Mouse (Mus musculus): ENCODE measurements at regions not wholly inside any gene's neighbourhood (a gene's known extent, or its start where the extent isn't known, plus 50 kb on each side); places are given as distances from the start of the nearest gene placed in this dataset.

DNA sequence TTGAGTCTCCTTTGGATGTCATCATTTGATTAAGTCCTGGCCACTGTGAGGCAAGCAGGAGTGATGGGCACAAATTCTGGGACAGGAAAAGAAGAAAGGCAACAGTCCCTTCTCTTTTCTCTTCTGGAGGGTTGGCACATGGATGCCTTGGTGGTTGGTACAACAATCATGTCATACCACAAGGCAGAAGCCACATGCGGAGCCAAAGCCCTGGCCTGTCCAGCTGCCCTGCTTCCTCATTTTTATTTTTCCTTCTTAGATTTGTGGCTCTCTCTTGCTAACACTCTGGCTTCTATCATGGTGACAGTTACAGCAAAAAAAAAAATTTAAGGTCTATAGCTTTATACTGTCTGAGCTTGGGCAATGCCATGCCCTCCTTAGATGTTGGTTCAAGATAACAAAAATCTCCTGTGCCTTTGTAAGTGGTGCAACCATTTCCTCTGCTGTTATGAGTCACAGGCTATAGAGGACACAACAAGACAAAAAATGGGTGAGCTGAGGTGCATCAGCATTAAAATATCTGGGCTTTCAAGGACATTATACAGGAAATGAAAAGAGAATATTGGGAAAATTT lies 158.2 kb downstream of the Evx1 start:
- H3K4me1 ChIP-seq (ENCODE audit: control insufficient read depth, insufficient read depth, low read length): no peaks in the 10 kb centered on the region
- no peak overlapping the region for H3K27ac ChIP-seq (ENCODE audit: insufficient read depth, low read length)
- TF ChIP-seq EP300 (IDR thresholded peaks at IDR 0.05; ENCODE audit: insufficient read depth, low read depth, low read length): no peak
- no peak for TF ChIP-seq POLR2A (IDR thresholded peaks at IDR 0.05; ENCODE audit: insufficient read depth, low read length)
- TF ChIP-seq CTCF (IDR thresholded peaks at IDR 0.05; ENCODE audit: low read depth, low read length): no peak
- no peak overlapping the region for H3K9ac ChIP-seq (ENCODE audit: low read depth, poor library complexity, severe bottlenecking)
- no peaks in the 10 kb centered on the region for H3K36me3 ChIP-seq (ENCODE audit: control insufficient read depth, insufficient read depth, low read length, poor library complexity, severe bottlenecking)
- H3K9me3 ChIP-seq (replicated peaks; ENCODE audit: control insufficient read depth, insufficient read depth, low read length, poor library complexity, severe bottlenecking): no peaks in the 10 kb centered on the region
- no peaks in the 10 kb centered on the region for H3K27me3 ChIP-seq (ENCODE audit: control insufficient read depth, insufficient read depth, low read length, poor library complexity, severe bottlenecking)
- no peak overlapping the region for H3K4me3 ChIP-seq (ENCODE audit: low read depth, low read length)

DNA sequence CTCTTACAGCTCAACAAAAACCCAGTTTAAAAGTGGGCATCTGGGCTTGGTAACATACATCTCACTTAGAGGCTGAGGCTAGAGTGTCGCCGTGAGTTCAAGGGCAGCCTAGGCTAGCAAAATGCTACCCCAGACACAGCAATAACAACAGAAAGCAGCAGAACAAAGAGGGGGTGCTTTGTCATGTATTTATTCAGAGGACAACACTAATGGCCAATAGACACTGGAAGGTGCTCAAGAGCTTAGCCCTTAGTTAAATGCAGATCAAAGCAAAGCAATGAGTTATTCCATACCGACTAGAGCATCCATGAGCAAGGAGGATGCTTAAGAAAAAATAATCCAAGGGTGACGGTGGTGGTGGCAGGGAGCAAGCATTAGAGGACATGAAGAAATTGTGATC lies 158.7 kb downstream of the Evx1 start:
- no peak for TF ChIP-seq CTCF (IDR thresholded peaks at IDR 0.05; ENCODE audit: low read depth, low read length)
- TF ChIP-seq POLR2A (IDR thresholded peaks at IDR 0.05; ENCODE audit: insufficient read depth, low read length): no peak
- Histone ChIP-seq H3K9me3 (replicated peaks; ENCODE audit: control insufficient read depth, insufficient read depth, low read length, poor library complexity, severe bottlenecking) (no peaks in the 10 kb centered on the region), H3K27me3 (ENCODE audit: control insufficient read depth, insufficient read depth, low read length, poor library complexity, severe bottlenecking) (no peaks in the 10 kb centered on the region), H3K4me1 (ENCODE audit: control insufficient read depth, insufficient read depth, low read length) (no peaks in the 10 kb centered on the region), H3K9ac (ENCODE audit: low read depth, poor library complexity, severe bottlenecking) (no peak overlapping the region), H3K4me3 (ENCODE audit: low read depth, low read length) (no peak overlapping the region), H3K36me3 (ENCODE audit: control insufficient read depth, insufficient read depth, low read length, poor library complexity, severe bottlenecking) (no peaks in the 10 kb centered on the region), H3K27ac (ENCODE audit: insufficient read depth, low read length) (no peak overlapping the region)

DNA sequence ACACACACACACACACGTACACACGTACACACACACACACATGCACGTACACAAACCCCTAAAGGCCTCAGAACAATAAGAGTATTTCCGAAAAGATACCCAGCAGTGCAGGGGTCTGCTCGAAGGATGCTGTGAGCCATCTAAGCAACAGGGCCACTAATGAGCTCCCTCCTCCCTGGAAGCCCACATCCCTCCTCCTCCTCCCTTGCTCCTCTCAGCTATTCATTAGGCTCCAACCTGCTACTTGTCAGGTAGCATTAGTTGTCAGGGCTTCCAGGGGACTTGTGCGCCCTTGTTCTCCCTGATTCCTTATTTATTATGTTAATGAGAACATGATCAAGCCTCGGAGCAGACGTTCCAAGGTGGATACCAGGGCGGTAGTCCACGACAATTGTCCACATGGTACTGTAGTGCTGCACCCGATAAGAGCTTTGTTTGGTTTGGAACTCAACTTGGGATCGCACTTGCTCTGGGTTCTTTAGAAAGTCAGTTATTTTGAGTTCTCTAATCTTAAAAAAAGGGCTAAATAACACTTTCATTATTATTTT lies 159.8 kb downstream of the Evx1 start:
- H3K9ac ChIP-seq (ENCODE audit: low read depth, poor library complexity, severe bottlenecking): no peak overlapping the region
- TF ChIP-seq POLR2A (IDR thresholded peaks at IDR 0.05; ENCODE audit: insufficient read depth, low read length): no peak
- no peak for TF ChIP-seq EP300 (IDR thresholded peaks at IDR 0.05; ENCODE audit: insufficient read depth, low read depth, low read length)
- TF ChIP-seq CTCF (IDR thresholded peaks at IDR 0.05; ENCODE audit: low read depth, low read length): no peak
- no peaks in the 10 kb centered on the region for H3K4me1 ChIP-seq (ENCODE audit: control insufficient read depth, insufficient read depth, low read length)
- no peak overlapping the region for H3K27ac ChIP-seq (ENCODE audit: insufficient read depth, low read length)
- H3K9me3 ChIP-seq (replicated peaks; ENCODE audit: control insufficient read depth, insufficient read depth, low read length, poor library complexity, severe bottlenecking): no peaks in the 10 kb centered on the region
- H3K36me3 ChIP-seq (ENCODE audit: control insufficient read depth, insufficient read depth, low read length, poor library complexity, severe bottlenecking): no peaks in the 10 kb centered on the region
- H3K4me3 ChIP-seq (ENCODE audit: low read depth, low read length): no peak overlapping the region
- no peaks in the 10 kb centered on the region for H3K27me3 ChIP-seq (ENCODE audit: control insufficient read depth, insufficient read depth, low read length, poor library complexity, severe bottlenecking)

DNA sequence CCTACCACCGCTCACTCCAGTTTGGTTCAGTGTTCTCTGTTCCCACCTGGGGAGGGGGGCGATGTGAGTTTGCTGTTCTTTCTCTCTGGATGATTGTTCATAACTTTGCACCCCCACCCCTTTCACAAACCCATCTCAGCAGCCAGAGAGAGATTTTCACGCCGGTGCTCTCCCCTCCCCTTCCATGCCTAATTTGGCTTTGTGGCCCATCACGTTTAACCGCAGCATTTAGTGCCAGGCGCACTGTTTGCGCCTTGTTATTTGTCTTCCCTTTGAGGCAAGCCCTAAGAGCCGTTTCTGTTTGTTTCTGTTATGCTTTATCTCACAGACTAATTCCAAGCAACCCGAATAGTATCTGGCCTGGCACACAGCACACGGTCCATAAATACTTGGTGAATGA lies 160.6 kb downstream of the Evx1 start:
- Histone ChIP-seq H3K4me3 (ENCODE audit: low read depth, low read length) (no peak overlapping the region), H3K27me3 (ENCODE audit: control insufficient read depth, insufficient read depth, low read length, poor library complexity, severe bottlenecking) (no peaks in the 10 kb centered on the region), H3K36me3 (ENCODE audit: control insufficient read depth, insufficient read depth, low read length, poor library complexity, severe bottlenecking) (no peaks in the 10 kb centered on the region), H3K27ac (ENCODE audit: insufficient read depth, low read length) (no peak overlapping the region), H3K9ac (ENCODE audit: low read depth, poor library complexity, severe bottlenecking) (no peak overlapping the region), H3K9me3 (replicated peaks; ENCODE audit: control insufficient read depth, insufficient read depth, low read length, poor library complexity, severe bottlenecking) (no peaks in the 10 kb centered on the region), H3K4me1 (ENCODE audit: control insufficient read depth, insufficient read depth, low read length) (no peaks in the 10 kb centered on the region)
- no peak for TF ChIP-seq EP300 (IDR thresholded peaks at IDR 0.05; ENCODE audit: insufficient read depth, low read depth, low read length)
- no peak for TF ChIP-seq POLR2A (IDR thresholded peaks at IDR 0.05; ENCODE audit: insufficient read depth, low read length)

DNA sequence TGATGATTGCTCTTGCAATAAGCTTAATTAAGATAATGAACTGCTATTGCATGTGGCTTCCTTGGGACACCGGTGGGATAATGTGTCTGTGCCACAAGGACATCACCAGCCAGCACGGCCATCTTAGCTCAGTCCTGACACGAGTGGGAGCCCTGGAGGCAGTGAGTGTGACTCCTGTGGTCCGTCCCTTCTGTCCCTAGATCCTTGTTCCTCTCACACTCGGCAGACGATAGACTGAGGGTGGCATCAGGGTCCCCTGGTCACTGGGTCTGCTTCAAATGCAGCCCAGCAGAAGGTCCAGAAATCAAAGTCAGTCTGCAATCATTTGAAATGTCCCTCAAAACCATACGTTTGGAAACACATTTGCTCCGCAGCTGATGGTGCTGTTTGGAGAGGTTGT lies 162.4 kb downstream of the Evx1 start:
- TF ChIP-seq EP300 (IDR thresholded peaks at IDR 0.05; ENCODE audit: insufficient read depth, low read depth, low read length): no peak
- TF ChIP-seq CTCF (IDR thresholded peaks at IDR 0.05; ENCODE audit: low read depth, low read length): no peak
- no peak for TF ChIP-seq POLR2A (IDR thresholded peaks at IDR 0.05; ENCODE audit: insufficient read depth, low read length)
- H3K27me3 ChIP-seq (ENCODE audit: control insufficient read depth, insufficient read depth, low read length, poor library complexity, severe bottlenecking): no peaks in the 10 kb centered on the region
- H3K27ac ChIP-seq (ENCODE audit: insufficient read depth, low read length): no peak overlapping the region
- no peaks in the 10 kb centered on the region for H3K36me3 ChIP-seq (ENCODE audit: control insufficient read depth, insufficient read depth, low read length, poor library complexity, severe bottlenecking)
- no peak overlapping the region for H3K4me3 ChIP-seq (ENCODE audit: low read depth, low read length)
- no peaks in the 10 kb centered on the region for H3K4me1 ChIP-seq (ENCODE audit: control insufficient read depth, insufficient read depth, low read length)
- no peak overlapping the region for H3K9ac ChIP-seq (ENCODE audit: low read depth, poor library complexity, severe bottlenecking)
- H3K9me3 ChIP-seq (replicated peaks; ENCODE audit: control insufficient read depth, insufficient read depth, low read length, poor library complexity, severe bottlenecking): no peaks in the 10 kb centered on the region

DNA sequence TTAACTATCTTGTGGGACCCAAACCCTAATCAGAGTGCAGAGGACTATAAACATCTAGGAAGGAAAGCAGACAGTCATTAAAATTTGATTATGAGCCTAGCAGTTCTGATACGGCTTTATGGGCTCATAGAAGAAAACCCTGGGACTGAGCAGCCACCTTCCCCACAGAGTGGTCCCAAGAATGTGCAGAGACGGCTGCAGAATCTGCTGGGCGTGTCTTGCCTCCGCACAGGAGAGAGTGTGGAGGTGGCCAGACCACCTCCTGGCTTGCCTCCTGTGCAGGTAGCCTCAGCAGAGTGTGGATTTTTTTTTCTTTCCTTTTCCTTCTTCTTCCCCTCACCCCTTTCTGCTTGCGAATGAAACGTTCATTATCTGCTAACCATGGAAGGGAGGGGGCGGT lies 163.3 kb downstream of the Hibadh start:
- TF ChIP-seq CTCF (IDR thresholded peaks at IDR 0.05; ENCODE audit: low read depth, low read length): no peak
- no peak for TF ChIP-seq POLR2A (IDR thresholded peaks at IDR 0.05; ENCODE audit: insufficient read depth, low read length)
- no peak for TF ChIP-seq EP300 (IDR thresholded peaks at IDR 0.05; ENCODE audit: insufficient read depth, low read depth, low read length)
- no peaks in the 10 kb centered on the region for H3K27me3 ChIP-seq (ENCODE audit: control insufficient read depth, insufficient read depth, low read length, poor library complexity, severe bottlenecking)
- no peak overlapping the region for H3K27ac ChIP-seq (ENCODE audit: insufficient read depth, low read length)
- H3K4me1 ChIP-seq (ENCODE audit: control insufficient read depth, insufficient read depth, low read length): no peaks in the 10 kb centered on the region
- no peaks in the 10 kb centered on the region for H3K36me3 ChIP-seq (ENCODE audit: control insufficient read depth, insufficient read depth, low read length, poor library complexity, severe bottlenecking)
- no peak overlapping the region for H3K4me3 ChIP-seq (ENCODE audit: low read depth, low read length)
- H3K9me3 ChIP-seq (replicated peaks; ENCODE audit: control insufficient read depth, insufficient read depth, low read length, poor library complexity, severe bottlenecking): no peaks in the 10 kb centered on the region
- no peak overlapping the region for H3K9ac ChIP-seq (ENCODE audit: low read depth, poor library complexity, severe bottlenecking)
